Mouse (Mus musculus) heart, adult 11 months (tissue): ENCODE measurements around the gene Gm20777.
"Not testable (repeated sequence)": the region's sequence is repeated elsewhere in the genome, so short reads cannot be mapped to it uniquely, and the experiment has no call there.

Source experiments
- DNase-seq: peaks from one replicate; pipeline ENCODE4 v3.0.0; 2022

Gm20777 gene

GRCm38 (mm10) chrY:10752350-10752749 is at the start of gene Gm20777:
Gm20777 (minus strand) TSS chrY:10752450.
- DNase-seq = not testable (repeated sequence)

- peak; percentile 96 for DNase-seq
Measured at GRCm38 (mm10) chrY:10709551-10709950, 42.7 kb downstream of the Gm20777 start.

- peak; percentile 87 for DNase-seq
Measured at GRCm38 (mm10) chrY:10708761-10709160, 43.5 kb downstream of the Gm20777 start.

- peak; percentile 93 for DNase-seq
Measured at GRCm38 (mm10) chrY:10708226-10708625, 44.0 kb downstream of the Gm20777 start.

- DNase-seq = peak; percentile 89
Measured at GRCm38 (mm10) chrY:10706686-10707085, 45.6 kb downstream of the Gm20777 start.
